Mouse (Mus musculus) gastrocnemius, postnatal 14 days (tissue): ENCODE measurements at regions not wholly inside any gene's neighbourhood (a gene's known extent, or its start where the extent isn't known, plus 50 kb on each side); places are given as distances from the start of the nearest gene placed in this dataset.
A peak's percentile ranks its signal among the peaks of the same experiment; 100 is the strongest.
"Not testable (repeated sequence)": the region's sequence is repeated elsewhere in the genome, so short reads cannot be mapped to it uniquely, and the experiment has no call there.

Source experiments
- DNase-seq: peaks from one replicate; pipeline ENCODE4 v3.0.0; 2021; ENCODE audit warnings: mixed read lengths
- intact Hi-C: fragments of 180-260 bp; cut with DNase I; formaldehyde crosslinking; loops from one replicate; pipeline ENCODE4 v1.15.1; 2025; ENCODE audit warnings: low total_unique reads

DNA sequence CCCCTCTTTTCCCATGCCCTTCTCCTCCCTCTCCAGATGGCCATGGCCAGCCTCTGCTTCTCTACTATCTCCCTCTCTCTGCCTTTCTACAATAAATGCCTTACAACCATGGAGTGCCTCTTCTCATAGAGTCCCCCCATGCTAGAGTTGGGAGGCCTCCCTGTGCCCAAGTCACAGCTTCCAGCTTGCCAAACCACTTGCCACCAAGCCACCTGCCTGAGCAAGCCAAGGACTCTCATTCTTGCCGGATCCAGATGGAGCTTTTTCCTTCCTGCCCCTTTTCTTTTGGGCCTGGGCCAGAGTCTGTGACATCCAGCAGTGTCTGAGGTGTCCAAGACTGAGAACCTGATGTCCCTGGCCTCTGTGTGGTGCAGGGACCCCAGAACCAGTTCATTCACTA is 367.4 kb upstream of the Arhgap42 start:
- DNase-seq: no peak
- intact Hi-C loops: no loop called here

GRCm38 (mm10) chr9:9591263-9591662 is 352.4 kb upstream of the Arhgap42 start:
- DNase-seq: no peak
- intact Hi-C loops: no loop called here

DNA sequence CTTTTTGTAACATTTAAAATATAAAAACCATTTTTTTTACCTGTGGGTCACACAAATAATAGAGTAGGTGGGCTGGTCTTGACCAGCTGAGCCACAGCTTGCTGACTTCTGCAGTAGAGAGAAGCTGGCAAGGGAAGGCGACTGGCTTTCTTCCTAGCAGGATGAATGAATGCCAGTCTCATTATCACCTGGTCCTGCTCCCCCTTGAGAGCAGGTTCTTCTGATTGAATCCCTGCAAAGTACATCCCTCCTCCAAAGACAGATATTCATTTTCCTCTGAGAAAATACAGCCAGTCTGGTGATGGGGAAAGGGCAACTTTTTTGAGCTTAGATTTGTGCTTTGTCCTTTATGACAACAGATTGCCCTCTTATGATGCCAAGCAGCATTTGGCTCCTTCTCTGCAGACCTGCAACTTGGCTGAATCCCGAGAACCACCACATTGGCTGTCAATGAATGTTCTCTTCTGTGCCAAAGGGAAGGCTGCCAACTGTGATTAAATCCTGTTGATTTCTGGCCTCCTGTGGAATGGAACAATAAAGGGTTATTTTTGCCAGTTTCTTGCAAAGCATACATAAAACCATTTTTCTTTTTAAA is 344.2 kb upstream of the Arhgap42 start:
- DNase-seq: no peak
- intact Hi-C loops: no loop called here

DNA sequence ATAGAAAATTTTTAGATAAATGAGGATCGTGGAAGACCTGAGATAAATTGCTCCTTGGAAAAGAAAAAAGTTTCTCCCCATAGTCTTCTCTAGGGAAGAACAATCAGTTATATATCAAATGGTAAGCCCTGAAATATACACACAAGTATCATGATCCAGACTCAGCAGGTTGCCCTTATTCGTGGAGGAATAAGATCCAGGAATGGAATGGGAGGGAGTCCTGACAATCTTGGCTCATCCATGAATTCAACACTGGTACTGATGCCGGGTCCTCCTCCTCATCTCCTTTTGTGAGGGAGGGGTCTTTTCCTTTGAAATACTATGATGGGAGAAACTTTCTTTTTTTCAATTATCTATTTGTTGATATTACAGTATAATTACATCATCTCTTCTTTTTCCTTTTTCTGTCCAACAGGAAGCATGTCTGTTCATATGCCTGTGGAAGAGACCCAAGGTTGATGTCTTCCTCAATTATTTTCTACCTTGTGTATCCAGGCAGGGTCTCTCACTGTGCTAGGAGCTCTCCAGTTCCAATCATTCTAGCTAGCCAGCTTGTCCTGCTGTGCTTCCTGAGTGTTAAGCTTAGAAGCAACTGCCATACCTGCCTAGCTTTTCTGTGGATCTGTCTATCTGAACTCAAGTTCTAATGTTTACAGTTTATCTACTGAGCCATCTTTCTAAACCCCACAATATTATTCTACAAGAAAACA is 343.6 kb upstream of the Arhgap42 start:
- intact Hi-C loops: no loop called here

DNA sequence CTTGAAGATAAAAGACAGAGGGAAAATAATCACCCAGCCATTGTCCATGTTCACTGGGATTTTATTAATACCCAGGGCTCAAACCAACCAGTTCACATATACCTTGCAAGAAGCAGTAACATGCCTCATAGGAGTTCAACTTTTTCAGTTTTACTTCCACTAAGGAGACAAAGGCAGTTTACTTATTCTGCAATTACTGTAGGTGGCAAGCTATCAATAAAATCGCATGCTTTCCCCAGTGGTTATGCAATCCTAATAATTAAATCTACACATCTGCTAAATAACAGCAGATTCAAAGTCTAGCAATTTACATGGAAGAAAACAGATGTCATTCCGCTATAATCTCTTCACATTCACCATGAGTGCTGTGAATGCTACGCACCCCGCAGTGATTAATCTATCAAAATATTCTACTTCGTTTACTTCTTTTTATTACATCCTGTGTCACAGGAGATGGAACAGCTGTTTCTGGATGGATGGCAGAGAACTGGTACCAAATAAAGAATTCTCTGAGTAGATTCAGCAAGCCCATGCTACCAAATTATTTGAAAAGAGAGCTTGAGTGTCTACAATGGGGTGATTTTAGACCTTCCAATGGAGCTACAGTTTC is 329.2 kb upstream of the Arhgap42 start:
- intact Hi-C loops: no loop called here
- no peak for DNase-seq

More for the DNA sequence above, 343.6 kb upstream of the Arhgap42 start:
- no peak for DNase-seq

DNA sequence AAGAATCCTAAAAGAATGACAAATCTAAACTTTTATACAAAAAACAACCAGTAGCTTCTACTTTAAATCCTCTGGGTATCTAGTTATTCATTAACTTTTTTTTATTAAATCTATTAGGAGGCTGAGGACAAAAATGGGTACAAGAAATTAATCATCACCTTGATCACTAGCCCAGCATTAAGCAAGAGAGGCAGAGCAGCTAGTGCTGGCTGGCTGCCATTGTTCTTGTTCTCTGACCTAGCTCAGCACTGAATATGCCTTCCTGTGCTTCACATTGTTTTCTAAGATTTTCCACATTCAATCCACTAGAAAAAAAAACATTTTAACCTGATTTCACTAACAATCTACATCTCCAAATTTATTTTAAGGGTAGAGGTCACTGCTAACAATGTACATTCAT is 325.6 kb upstream of the Arhgap42 start:
- intact Hi-C loops: no loop called here
- DNase-seq: peak; percentile 3

- intact Hi-C loops: no loop called here
- no peak for DNase-seq
Measured at GRCm38 (mm10) chr9:9548657-9549056, 309.8 kb upstream of the Arhgap42 start.

DNA sequence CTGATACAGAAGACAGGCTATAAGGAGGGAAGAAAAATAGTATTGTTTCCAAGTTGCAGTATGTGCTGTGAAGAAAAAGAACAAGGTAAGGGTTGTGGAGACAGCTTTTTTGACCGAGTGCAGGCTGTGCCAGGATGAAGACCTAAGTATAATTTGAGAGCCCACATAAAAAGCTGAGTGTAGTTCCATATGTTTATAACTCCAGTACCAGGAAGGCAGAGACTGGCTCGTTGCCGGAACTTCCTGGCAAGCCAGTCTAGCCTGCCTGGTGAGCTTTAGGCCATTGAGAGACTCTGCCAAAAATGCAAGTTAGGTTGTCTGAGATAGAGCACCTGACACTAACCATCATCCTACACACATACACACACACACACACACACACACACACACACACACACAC is 308.7 kb upstream of the Arhgap42 start:
- DNase-seq: no peak
- intact Hi-C loops: no loop called here

DNA sequence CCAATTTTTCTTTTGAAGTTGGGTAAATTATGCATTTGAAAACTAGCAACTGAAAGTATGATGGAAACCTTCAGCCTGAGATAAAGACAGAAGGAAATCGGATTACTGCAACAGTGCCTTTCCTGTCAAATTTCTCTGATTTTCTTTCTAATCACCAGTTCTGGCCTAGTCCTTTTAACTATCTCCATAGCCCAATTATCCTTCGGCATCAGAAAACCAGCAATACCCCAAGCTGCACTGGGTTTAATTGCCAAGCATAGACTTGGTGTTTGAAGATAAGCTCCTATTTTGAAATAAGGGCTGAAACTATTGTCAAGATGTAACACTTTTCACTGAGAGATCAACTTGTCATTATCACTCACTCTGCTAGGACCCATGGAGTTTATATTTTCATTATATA is 308.2 kb upstream of the Arhgap42 start:
- intact Hi-C loops: no loop called here
- no peak for DNase-seq

DNA sequence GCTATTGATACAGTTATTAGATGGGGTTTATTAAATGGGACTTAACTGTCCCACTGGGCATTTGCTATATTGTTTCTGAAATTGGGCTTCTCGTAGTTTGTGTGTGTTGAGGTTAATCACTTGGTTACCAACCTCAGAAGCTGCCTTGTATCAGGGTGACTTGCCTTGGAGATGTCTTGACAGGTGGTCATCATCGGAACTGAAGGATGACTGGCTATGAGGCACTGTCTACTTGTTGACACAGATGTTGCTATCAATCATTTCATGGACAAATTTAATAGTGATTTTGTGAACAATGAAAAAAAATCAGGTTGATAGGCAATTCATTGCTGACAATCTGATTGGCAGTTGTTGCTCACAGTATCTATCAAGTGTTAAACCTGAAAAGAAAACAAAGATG is 261.4 kb upstream of the Arhgap42 start:
- no peak for DNase-seq
- intact Hi-C loops: no loop called here

DNA sequence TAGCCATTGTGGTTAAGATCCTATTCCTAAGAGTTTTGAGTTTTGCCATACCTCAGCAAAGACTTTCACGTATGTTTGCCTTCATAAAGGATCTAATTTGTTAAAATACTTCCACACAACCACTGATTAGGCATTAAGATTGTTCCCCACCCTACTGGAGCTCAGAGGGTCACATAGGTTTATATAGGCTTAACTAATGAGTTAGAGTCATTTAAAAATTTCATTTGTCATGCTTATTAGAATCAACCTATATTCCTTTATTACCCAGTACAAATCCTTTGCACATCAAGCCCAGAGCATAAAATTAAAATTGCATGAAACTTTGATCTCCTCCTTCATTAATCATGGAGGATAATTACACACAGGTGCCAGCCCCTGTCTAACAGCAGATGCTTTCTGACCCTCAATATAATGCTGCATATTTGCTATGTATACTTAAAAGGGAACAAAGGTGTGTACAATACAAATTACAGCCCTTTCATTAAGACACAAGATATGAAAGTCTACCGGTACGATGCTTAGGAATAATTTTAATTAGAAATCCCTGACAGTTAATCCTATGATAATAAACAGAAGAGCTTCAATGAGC is 254.8 kb upstream of the Arhgap42 start:
- intact Hi-C loops: no loop called here
- DNase-seq: no peak

DNA sequence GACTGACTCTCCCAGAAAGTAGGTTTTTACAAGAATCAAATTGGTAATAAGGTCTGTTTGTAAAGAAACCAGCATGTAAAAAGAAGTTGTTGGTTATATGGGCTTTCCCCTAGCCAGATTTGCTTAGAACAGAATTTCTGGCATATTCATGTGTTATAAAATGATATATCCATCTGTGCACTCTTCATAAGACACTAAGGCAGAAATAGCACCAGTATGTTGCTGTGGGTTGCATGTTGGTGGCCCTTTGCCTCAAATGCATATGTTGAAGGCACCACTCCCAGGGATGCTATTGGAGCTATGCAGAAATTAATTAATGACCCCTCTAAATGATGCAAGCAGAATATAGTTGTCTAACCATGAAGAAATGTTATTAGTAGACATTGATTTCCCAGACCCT is 238.2 kb upstream of the Arhgap42 start:
- intact Hi-C loops: no loop called here
- DNase-seq: no peak

DNA sequence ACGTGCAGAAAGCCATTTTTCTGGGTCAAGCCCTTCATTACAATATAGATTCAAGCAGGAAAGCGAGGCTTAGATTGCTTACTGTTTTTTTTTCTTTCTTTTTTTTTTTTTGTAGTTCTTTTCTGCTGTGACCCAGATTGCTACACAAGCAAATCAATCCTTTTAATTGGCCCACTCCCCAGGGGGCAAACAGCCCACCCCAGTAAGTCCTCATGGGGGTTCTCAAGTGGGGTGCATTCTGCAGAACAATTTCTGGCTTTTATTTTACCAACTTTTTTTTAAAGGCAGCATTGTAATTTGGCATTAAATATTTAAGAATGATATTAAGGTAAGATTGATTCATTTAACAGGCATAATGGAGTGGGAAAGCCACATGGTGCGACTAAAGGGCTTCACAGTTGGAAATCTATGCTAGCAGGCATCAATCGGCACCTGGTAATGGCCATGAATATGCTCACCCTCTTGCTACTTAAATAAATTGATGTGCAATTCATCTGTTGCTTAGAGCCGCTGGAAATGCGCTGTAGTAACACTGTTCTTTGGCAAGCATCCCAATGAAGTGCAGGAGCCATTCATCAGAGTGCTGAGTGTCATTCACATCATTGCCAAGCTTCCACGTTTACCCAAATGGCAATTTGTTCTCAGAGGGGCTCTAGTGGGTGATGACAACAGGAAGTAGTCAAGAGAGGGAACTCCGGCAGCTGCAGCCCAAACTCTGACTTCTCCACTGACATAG is 236.3 kb upstream of the Arhgap42 start:
- no peak for DNase-seq
- intact Hi-C loops: no loop called here

- no peak for DNase-seq
- intact Hi-C loops: no loop called here
Measured at GRCm38 (mm10) chr9:9444213-9444612, 205.3 kb upstream of the Arhgap42 start.

DNA sequence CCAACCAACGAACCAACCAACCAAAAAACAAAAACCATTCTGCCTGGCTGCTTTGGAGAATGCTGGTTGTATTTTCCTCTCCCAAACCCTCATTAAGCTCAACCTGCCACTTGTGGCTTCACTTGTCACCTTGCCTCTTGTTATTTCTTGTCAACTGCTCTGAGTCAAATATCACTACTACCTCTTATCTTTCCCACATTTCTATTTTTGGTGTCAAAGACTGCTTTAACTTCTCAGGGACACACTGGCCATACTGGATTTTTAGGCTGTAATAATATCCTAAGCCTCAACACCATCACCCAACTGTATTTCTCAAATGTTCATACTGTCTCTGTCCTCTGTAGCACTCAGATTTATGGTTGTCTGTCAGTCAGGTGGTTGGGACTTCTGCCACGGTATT is 181.4 kb upstream of the Arhgap42 start:
- DNase-seq: no peak
- intact Hi-C loops: no loop called here

DNA sequence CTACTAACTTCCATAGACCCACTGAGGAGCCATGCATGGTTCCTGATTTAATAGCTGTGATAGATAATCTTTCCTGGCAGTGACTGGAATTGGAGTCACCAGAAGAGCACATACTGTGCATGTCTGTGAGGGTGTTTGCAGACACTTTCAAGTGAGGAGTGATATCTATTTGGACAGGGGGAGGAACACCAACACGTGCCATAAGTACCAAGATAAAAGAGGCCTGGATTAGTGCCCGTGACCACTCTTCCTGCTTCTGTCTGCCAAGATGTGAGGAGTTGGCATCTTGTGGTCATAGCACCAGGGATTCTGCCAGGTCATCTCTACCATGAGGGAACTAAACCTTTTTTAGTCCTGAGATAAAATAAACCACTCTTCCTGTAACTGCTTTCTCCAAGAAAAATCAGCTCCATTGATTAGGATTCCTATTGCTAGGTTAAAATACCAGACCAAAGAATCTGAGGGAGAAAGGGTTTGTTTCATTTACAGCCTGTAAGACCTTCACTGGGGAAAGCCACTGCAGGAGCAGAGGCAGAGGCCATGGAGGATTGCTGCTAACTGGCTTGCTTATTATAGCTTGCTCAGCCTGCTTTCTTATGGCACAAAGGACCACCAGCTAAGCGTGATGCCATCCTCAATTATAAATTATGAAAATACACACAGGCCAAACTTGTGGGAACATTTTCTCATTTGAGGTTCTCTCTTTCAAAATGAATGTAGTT is 173.7 kb upstream of the Arhgap42 start:
- intact Hi-C loops: no loop called here
- no peak for DNase-seq

- DNase-seq, intact Hi-C loops: not testable (repeated sequence)
Measured at GRCm38 (mm10) chr9:9394190-9394589, 155.3 kb upstream of the Arhgap42 start.

- intact Hi-C loops: no loop called here
- no peak for DNase-seq
Measured at GRCm38 (mm10) chr9:9376650-9377189, 137.8 kb upstream of the Arhgap42 start.

- peak; percentile 55 for DNase-seq
- intact Hi-C loops: no loop called here
Measured at GRCm38 (mm10) chr9:9375304-9375904, 136.5 kb upstream of the Arhgap42 start.
